Mouse (Mus musculus) brain, adult 10 weeks (tissue): ENCODE measurements around the gene Abca8a. TPM values are rescaled to one million over a fixed set of nuclear protein-coding genes. Genes with fewer than 3 reads are reported as not detected.

Experiments used
- polyA plus RNA-seq: library from polyadenylated mRNA; stranded (reverse); fragments of 350-450 nt; fragmentation: Illumina TruSeq; extraction: RNeasy Lipid Tissue Mini Kit (QIAGEN cat#74804); gene quantifications from one replicate; pipeline ENCODE4 v1.2.3, GENCODE M21; 2015; ENCODE audit warnings: low read depth, low replicate concordance

Abca8a gene
- polyA plus RNA-seq, result 5.8 TPM

DNA sequence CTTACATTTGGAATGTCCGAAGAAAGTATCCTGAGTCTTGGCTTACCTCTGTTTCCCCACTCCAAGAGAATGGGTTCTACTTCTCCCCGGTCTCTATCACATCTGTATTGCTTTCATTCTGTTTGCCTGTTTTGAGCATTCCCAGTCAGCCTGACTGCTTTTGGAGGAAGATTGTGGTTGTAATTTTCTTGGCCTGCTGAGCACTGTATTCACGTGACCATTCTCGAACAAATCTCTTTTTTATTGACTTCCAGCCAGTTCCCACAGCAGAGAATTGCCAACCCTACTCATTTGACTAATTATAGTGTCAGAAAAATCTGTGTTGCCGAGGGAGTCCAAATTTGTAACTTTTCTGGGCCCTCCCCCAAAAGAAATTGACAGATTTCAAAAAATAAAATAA lies at the start of gene Abca8a:
Abca8a (minus strand) TSS at position 121 of the 400 bp plus-strand sequence.

DNA sequence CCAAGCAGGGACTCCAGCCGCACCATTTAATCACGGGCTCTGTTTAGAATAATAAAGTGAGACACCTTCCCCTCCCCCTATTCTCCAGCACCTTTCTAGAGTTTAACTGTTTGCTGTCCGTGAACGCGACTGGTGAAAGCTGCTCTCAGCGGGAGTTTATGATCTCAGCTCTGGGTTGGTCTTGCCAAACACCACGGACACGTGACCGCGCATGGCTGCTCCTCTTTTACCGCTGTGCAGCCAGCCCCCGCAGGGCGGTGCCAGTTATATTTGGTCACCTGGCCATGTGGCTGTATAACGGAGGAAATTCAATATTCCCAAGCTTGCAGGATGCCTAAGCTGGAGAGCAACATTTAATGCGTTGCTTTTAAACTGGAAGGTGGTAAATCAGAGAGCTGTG lies 100.2 kb downstream of the Abca8a start, which contains the start of gene Abca8b:
Abca8b (minus strand) TSS at position 222 of the 400 bp plus-strand sequence.

Other genes with a start within 250 kb of the Abca8a start
- gene Abca8b, start 100.1 kb downstream of the Abca8a start, polyA plus RNA-seq, result 7.7 TPM
- gene Abca9, start 72.2 kb upstream of the Abca8a start, polyA plus RNA-seq, result 4.0 TPM
- gene Abca6, start 155.8 kb upstream of the Abca8a start, polyA plus RNA-seq, result 1.7 TPM
- gene Abca5, start 241.7 kb upstream of the Abca8a start, polyA plus RNA-seq, result 20.3 TPM